Mouse (Mus musculus): ENCODE measurements at regions not wholly inside any gene's neighbourhood (a gene's known extent, or its start where the extent isn't known, plus 50 kb on each side); places are given as distances from the start of the nearest gene placed in this dataset.

DNA sequence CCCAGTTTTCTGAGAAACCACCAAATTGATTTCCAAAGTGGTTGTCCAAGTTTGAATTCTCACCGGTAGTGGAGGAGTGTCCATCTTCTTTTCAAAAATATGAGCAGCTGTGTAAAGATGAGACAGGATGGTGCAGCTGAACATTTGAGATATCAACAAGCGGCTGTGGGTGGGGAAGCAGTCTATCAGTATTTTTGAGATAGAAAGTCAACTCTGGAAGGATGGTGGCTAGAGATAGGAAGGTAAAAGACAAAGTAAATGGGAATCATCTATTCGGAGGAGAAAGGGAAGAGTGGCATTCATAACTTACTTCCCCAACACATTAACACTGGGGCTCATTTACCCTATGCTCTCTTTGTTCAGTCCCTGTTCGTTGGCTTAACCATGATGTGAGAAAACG, 146.9 kb upstream of the Gmnc start:
- DNase-seq (ENCODE audit: low read depth) = no peak

DNA sequence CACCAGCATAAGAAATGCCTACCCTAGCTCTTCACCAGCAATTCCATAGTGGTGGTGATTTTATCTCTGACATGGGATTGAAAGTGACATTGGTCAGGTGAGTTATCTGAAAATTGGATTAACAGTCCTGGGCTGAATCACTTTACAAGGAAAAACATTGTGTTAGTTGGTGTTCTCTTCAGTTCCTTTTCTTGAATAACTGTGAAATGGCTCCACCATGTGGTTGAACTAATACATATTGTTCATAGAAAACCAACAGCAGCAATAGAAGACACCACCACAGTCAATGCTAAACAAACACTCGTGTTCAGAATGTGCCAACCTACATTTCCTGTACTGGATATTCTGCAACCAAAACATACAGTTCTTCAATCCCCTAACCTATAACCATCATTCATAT, 147.5 kb upstream of the Gmnc start:
- peak; percentile 14 for DNase-seq (ENCODE audit: low read depth)

DNA sequence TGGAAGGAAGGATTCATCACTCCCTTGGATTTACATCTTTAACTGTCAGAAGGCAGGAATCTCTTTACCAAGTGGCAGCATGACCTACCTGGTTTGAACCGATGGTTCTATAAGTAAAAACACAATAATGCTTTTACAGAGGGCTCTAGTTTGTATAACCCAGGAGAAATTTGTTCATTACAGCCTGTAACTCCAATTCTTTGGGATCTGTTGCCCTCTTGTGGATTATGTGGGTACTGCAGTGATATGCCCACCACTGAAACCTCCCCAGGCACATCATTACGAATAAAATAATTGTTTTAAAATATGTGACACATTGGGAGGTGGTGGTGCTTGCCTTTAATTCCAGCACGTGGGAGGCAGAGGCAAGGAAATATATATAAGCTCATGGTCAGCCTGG, 148.6 kb upstream of the Gmnc start:
- peak; percentile 22 for DNase-seq (ENCODE audit: low read depth)

DNA sequence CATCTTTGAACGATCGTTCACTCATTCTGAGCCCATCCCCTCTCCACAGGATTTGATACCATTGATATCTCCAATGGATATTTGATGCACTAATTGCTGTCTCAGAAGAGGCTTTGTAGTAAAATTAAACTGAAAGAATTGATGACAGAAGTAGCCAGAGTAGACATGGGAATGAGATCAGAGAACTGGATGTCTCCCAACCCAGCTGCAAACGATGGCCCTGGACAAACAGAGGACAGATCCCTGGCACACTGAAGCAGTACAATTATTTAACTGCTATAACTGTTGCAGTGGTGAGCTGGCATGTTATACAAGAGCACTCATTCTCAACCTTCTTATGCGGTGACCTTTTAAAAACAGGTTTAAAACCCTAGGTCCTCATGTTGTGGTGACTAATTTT, 151.5 kb upstream of the Ostn start:
- DNase-seq (ENCODE audit: low read depth) = no peak

DNA sequence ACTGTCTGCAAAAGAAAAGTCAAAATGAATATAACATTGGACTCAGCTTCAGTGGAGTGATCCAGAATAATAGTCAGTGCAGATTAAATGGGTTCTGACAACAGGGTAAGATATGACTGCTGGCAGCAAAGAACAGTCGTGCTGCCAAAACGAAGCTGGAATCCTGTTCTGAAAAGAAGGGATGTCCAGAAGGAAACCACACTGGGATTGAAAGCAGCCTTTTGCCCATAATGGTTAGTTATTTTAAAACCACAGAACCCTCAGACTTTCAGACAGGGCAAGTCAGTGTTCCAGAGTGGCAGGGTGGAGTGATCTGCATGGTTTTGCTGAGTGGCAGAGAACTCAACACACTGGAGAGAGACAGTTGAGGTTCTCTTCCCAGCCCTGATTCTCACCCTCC, 111.6 kb upstream of the Ostn start:
- no peak for DNase-seq (ENCODE audit: low read depth)
